ENCODE assay signal across 8 mouse cellular contexts in the genomic region with DNA sequence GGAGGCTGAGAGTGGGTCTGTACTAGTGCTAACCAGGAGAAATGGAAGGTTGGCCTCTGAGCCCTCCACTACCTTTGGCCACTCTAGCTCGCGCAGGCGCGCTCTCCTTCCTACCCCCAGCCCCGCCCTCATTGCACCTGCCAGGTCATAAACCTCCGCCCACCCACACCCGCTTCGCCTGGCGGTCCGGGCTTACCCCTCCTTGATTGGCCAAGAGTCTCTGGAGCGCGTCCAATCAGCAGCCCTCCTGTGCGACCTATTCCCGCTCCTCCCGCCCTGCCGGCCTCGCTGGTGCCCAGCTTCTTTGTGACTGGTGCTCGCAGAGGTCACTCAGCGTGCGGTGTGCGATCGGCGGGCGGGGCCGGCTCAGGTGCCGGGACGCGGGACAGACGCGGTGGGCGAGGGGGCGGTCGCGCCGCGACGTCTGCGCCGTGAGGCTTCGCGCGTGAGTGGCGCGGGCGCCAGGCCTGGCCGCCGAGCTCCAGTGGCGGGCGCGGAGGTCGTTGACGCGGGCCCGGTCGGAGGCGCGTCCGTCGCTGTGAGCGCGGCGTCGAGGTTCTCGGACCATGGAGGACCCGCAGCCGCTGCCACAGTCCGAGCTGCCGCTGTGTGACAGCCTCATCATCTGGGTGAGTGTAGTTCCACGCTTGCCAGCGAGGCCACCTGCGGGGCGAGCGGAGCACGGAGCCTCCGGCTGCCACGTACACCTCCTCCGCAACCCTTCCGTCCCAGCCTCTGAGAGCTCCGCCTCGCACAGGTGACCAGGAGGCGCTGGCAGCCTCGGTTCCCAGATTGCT. TPM values are rescaled to one million over a fixed set of nuclear protein-coding genes. Genes with fewer than 3 reads are reported as not detected.
DNase-seq lines count a peak whose midpoint lies in the region; ATAC-seq and TF ChIP-seq lines count a peak whose summit lies in the region.

TSS of gene Hook1 (plus strand) at position 313 of the 797 bp plus-strand sequence.

- peak; percentile 99 for DNase-seq in R1 (ENCODE audit: low read depth, low spot score)
- DNase-seq in cerebellum, postnatal 25 days, result peak; percentile 99 to 100
- peak; percentile 91 to 94 for DNase-seq in frontal cortex, postnatal 14 days (ENCODE audit: low spot score in 2 of 2)
- peak; percentile 91 for DNase-seq in hindbrain, embryonic 11.5 days (ENCODE audit: low spot score)
- peak; percentile 74 for DNase-seq in layer of hippocampus, adult 9-10 months (ENCODE audit: low spot score)
- peak; percentile 93 for DNase-seq in lung, embryonic 14.5 days
- DNase-seq in testis, postnatal 10 days (ENCODE audit: low spot score), result peak; percentile 95

- no peaks in the 10 kb centered on the region for H3K4me1 ChIP-seq in hindbrain, embryonic 11.5 days (replicated peaks; ENCODE audit: control insufficient read depth, insufficient read depth, low read length)
- H3K4me1 ChIP-seq in lung, embryonic 14.5 days (ENCODE audit: insufficient read depth), result no peaks in the 10 kb centered on the region; the same call in 1 of the 2 replicates

- H3K27me3 ChIP-seq in hindbrain, embryonic 11.5 days (ENCODE audit: control insufficient read depth, insufficient read depth, low read length), result no peaks in the 10 kb centered on the region
- peaks cover 9% of the 10 kb centered on the region; the same call in 1 of the 2 replicates for H3K27me3 ChIP-seq in lung, embryonic 14.5 days (ENCODE audit: insufficient read depth, low read length)

- H3K4me2 ChIP-seq in hindbrain, embryonic 11.5 days (replicated peaks; ENCODE audit: low read depth, low read length), result peak within 1 kb of the TSS; percentile 91
- H3K4me2 ChIP-seq in lung, embryonic 14.5 days, result peak within 1 kb of the TSS; percentile 73

- no peak for TF ChIP-seq CTCF in lung, embryonic 14.5 days (IDR thresholded peaks at IDR 0.05; ENCODE audit: low read depth)

- no peaks in the 10 kb centered on the region for H3K9me3 ChIP-seq in hindbrain, embryonic 11.5 days (ENCODE audit: control insufficient read depth, low read length)
- no peaks in the 10 kb centered on the region for H3K9me3 ChIP-seq in lung, embryonic 14.5 days (ENCODE audit: low read depth, low read length)

- H3K4me3 ChIP-seq in hindbrain, embryonic 11.5 days (ENCODE audit: low read depth, low read length), result peak within 1 kb of the TSS; percentile 67
- H3K4me3 ChIP-seq in lung, embryonic 14.5 days (ENCODE audit: low read depth, low read length), result peak within 1 kb of the TSS; percentile 58

- 0 out of 2 replicates have a peak within 1 kb of the TSS, but pooled peaks have one; percentile 8 for H3K27ac ChIP-seq in hindbrain, embryonic 11.5 days (ENCODE audit: low read depth, low read length)
- H3K27ac ChIP-seq in lung, embryonic 14.5 days (ENCODE audit: low read depth), result peak within 1 kb of the TSS; percentile 70; the same call in 1 of the 2 replicates

- H3K9ac ChIP-seq in hindbrain, embryonic 11.5 days (ENCODE audit: low read depth, low read length), result peak within 1 kb of the TSS; percentile 82
- H3K9ac ChIP-seq in lung, embryonic 14.5 days, result peak within 1 kb of the TSS; percentile 61

- peak; percentile 100 for ATAC-seq in hindbrain, embryonic 11.5 days (ENCODE audit: low FRiP score)
- peak; percentile 99 for ATAC-seq in lung, embryonic 14.5 days (ENCODE audit: insufficient read depth)
- peak; percentile 98 for ATAC-seq in neutrophil, adult 5-6 weeks (ENCODE audit: extremely low read depth, insufficient number of reproducible peaks, low FRiP score, poor library complexity, severe bottlenecking)

- no peaks in the 10 kb centered on the region for H3K36me3 ChIP-seq in hindbrain, embryonic 11.5 days (ENCODE audit: control insufficient read depth, insufficient read depth, low read length)
- H3K36me3 ChIP-seq in lung, embryonic 14.5 days (ENCODE audit: insufficient read depth), result no peaks in the 10 kb centered on the region

- WGBS in hindbrain, embryonic 11.5 days, result under 1% methylated on average over 64 of the region's 82 CpGs
- under 1% methylated on average over 81 of the region's 82 CpGs for WGBS in lung, embryonic 14.5 days

RNA-seq across cellular contexts. Expression of gene Hook1, which starts in this region (rescaled TPM):
- 31.9 and 32.8 TPM in 2 replicates for polyA plus RNA-seq in hindbrain, embryonic 11.5 days (2014; fragmentation: Nextera tagmentation; extraction: Ambion mirVana)
- polyA plus RNA-seq in lung, embryonic 14.5 days (2014; fragmentation: Nextera tagmentation; extraction: Ambion mirVana), result 15.5 and 20.2 TPM in 2 replicates
- total RNA-seq in neutrophil, adult 5-6 weeks (2017), result 28.0 and 40.6 TPM in 2 replicates

Comparison
In these comparisons a context has a peak if more than half of its experiments do, and no peak if none do; other contexts are left out.
1. Peak in every context shown above with its lines: DNase-seq, ATAC-seq, H3K4me3 ChIP-seq and H3K27ac ChIP-seq.